Mouse (Mus musculus): ENCODE results near the gene Rabgef1.

GRCm38 (mm10) chr5:130254164-130255016 is 82.8 kb downstream of the Rabgef1 start:
- no peak for TF ChIP-seq MAFK (IDR thresholded peaks at IDR 0.05; ENCODE audit: insufficient read depth, low read depth, low read length)
- no peak for TF ChIP-seq CHD2 (IDR thresholded peaks at IDR 0.05; ENCODE audit: low read depth, low read length)
- TF ChIP-seq HCFC1 (IDR thresholded peaks at IDR 0.05; ENCODE audit: borderline replicate concordance, insufficient read depth, low read length), result no peak
